ENCODE assay signal across 19 mouse cellular contexts in the genomic region with DNA sequence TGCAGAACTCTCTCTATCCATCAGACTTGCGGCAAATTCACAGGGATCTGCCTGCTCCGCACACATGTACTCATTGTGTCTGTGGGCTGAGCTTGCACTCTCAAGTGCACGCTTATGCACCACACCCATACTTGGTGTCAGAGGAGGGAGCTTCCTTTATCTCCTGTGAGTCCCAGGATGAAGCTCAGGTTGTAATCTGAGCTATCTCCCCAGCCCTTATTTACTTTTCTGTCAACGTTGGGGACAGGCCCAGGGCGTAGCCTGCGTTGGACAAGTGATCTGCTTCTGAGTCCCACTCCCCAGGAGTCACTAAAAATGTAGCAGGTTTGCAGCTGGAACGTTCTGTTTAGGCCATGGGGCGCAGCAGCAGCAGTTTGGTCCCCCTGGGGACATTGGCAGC.
"Had no signal": no experiment of that assay in that cellular context is flagged by ENCODE, and none has a peak within 500 bp of the region (broad histone marks: within the 10 kb centered on the region; RNA-seq: fewer than 3 reads in every experiment).

No protein-coding gene starts in this region.

- H3K4me1 ChIP-seq: limb, embryonic 10.5 days; limb, embryonic 13.5 days; midbrain, embryonic 12.5 days; stomach, embryonic 15.5 days had no signal

- H3K4me3 ChIP-seq: limb, embryonic 10.5 days; limb, embryonic 13.5 days; midbrain, embryonic 12.5 days; midbrain, embryonic 15.5 days; myocyte; neural tube, embryonic 13.5 days; stomach, embryonic 15.5 days had no signal

- H3K9me3 ChIP-seq: midbrain, embryonic 15.5 days; neural tube, embryonic 13.5 days; stomach, embryonic 15.5 days had no signal

- DNase-seq: kidney, adult 18-20 months; kidney, adult 9 months; kidney, postnatal 14 days; kidney, postnatal 4 days; lung, embryonic 14.5 days; retina, postnatal 1 day; right cerebral cortex, postnatal 25 days; spleen, adult 18-20 months; thymus, adult 18-20 months; thymus, postnatal 4 days had no signal

- H3K27me3 ChIP-seq: limb, embryonic 13.5 days; midbrain, embryonic 12.5 days; midbrain, embryonic 15.5 days; neural tube, embryonic 13.5 days; stomach, embryonic 15.5 days had no signal

- H3K9ac ChIP-seq: limb, embryonic 13.5 days; lung, embryonic 14.5 days; midbrain, embryonic 12.5 days; midbrain, embryonic 15.5 days; neural tube, embryonic 13.5 days; stomach, embryonic 15.5 days had no signal

- H3K4me2 ChIP-seq: limb, embryonic 13.5 days; lung, embryonic 14.5 days; midbrain, embryonic 12.5 days; midbrain, embryonic 15.5 days; neural tube, embryonic 13.5 days; stomach, embryonic 15.5 days had no signal

- H3K27ac ChIP-seq: limb, embryonic 10.5 days; limb, embryonic 13.5 days; macrophage; midbrain, embryonic 12.5 days; midbrain, embryonic 15.5 days; neural tube, embryonic 13.5 days; stomach, embryonic 15.5 days had no signal

- ATAC-seq: lung, postnatal 0 days; midbrain, embryonic 15.5 days had no signal
